Mouse (Mus musculus) testis, adult 2 months (tissue): ENCODE measurements around the gene Adamts7.

Experiments used
- CTCF ChIP-seq: fragments of 200-500 bp; IDR thresholded peaks from 2 replicates; pipeline ENCODE4 v1.5.1; 2012; ENCODE audit warnings: low read depth, mild to moderate bottlenecking, inconsistent platforms, low read length, moderate library complexity; ENCODE audit not compliant: control insufficient read depth, insufficient read depth, insufficient replicate concordance
- POLR2A ChIP-seq: fragments of 200-500 bp; IDR thresholded peaks from 2 replicates; pipeline ENCODE4 v1.6.1; 2012; ENCODE audit warnings: low read depth, mild to moderate bottlenecking, inconsistent platforms, low read length, moderate library complexity; ENCODE audit not compliant: control insufficient read depth

DNA sequence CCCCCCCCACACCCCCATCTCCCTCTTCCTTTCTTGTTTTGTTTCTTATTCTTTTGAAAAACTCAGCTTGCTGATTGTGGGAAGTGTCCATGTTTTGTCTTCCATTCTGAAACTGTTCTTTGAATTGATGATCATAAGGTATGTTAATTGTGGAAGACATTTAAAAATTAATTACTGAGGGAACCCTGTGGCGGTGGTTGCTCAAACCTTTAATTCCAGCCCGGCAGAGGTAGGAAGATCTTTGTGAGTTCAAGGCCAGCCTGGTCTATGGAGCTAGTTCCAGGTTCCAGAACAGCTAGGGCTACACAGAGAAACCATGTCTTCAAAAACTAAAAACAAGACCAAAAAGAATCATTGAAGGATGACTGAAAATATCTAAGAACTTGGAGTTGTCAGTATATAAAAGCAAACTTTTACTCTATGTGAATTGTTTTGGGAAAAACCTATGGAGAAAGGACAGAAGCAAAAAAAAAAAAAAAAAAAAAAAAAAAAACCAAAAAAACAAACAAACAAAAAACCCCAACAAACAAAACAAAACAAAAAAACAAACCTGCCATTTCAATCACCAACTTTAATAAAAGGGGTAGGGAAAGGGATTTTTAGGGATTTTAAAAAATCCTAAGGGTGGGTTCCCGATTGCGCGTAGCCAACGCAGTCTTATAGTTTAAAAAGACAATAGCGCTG lies 37.3 kb upstream of the Adamts7 start:
- no peak for TF ChIP-seq CTCF
- TF ChIP-seq POLR2A, result no peak
